ENCODE assay signal across 15 mouse cellular contexts in genomic region chr11:89932231-89932865, GRCm38 (mm10).
DNase-seq lines count a peak whose midpoint lies in the region; ATAC-seq and TF ChIP-seq lines count a peak whose summit lies in the region.
"Had no signal": no experiment of that assay in that cellular context is flagged by ENCODE, and none has a peak within 500 bp of the region (broad histone marks: within the 10 kb centered on the region; RNA-seq: fewer than 3 reads in every experiment).

No protein-coding gene starts in this region.

- H3K4me3 ChIP-seq in forebrain, postnatal 0 days (ENCODE audit: low read depth, low read length) = no peak overlapping the region
- no peak overlapping the region for H3K4me3 ChIP-seq in kidney, embryonic 16.5 days (ENCODE audit: low read length)
- H3K4me3 ChIP-seq: erythroblast, embryonic 14.5 days; heart, embryonic 10.5 days; stomach, embryonic 15.5 days had no signal

- 17% methylated on average over 8 of the region's 8 CpGs for WGBS in forebrain, postnatal 0 days
- 72% methylated on average over 8 of the region's 8 CpGs for WGBS in kidney, embryonic 16.5 days

- no peaks in the 10 kb centered on the region for H3K9me3 ChIP-seq in forebrain, postnatal 0 days (ENCODE audit: low read length)
- no peaks in the 10 kb centered on the region for H3K9me3 ChIP-seq in kidney, embryonic 16.5 days (ENCODE audit: low read length)
- H3K9me3 ChIP-seq: heart, embryonic 10.5 days; stomach, embryonic 15.5 days had no signal

- H3K36me3 ChIP-seq in forebrain, postnatal 0 days (ENCODE audit: insufficient read depth) = no peaks in the 10 kb centered on the region
- H3K36me3 ChIP-seq in kidney, embryonic 16.5 days (ENCODE audit: insufficient read depth, low read length) = no peaks in the 10 kb centered on the region
- H3K36me3 ChIP-seq: heart, embryonic 10.5 days; stomach, embryonic 15.5 days had no signal

- no peak for TF ChIP-seq CTCF in forebrain, postnatal 0 days (IDR thresholded peaks at IDR 0.05; ENCODE audit: low read depth)

- intact Hi-C loops in heart, postnatal 10 days (cut with DNase I) = no loop called here

- H3K4me2 ChIP-seq in forebrain, postnatal 0 days (ENCODE audit: low read depth) = no peak overlapping the region
- no peak overlapping the region for H3K4me2 ChIP-seq in kidney, embryonic 16.5 days (replicated peaks; ENCODE audit: low read depth, low read length)
- H3K4me2 ChIP-seq: stomach, embryonic 15.5 days had no signal

- H3K27me3 ChIP-seq in forebrain, postnatal 0 days (ENCODE audit: insufficient read depth, low read length) = peaks cover 4% of the 10 kb centered on the region; the same call in 1 of the 2 replicates
- no peaks in the 10 kb centered on the region for H3K27me3 ChIP-seq in kidney, embryonic 16.5 days (ENCODE audit: insufficient read depth, low read length)
- H3K27me3 ChIP-seq: stomach, embryonic 15.5 days had no signal

- no peak overlapping the region for H3K27ac ChIP-seq in forebrain, postnatal 0 days (ENCODE audit: low read depth, low read length)
- H3K27ac ChIP-seq in kidney, embryonic 16.5 days (ENCODE audit: low read length) = no peak overlapping the region
- H3K27ac ChIP-seq: heart, embryonic 10.5 days; stomach, embryonic 15.5 days had no signal

- H3K9ac ChIP-seq in forebrain, postnatal 0 days = no peak overlapping the region
- H3K9ac ChIP-seq in kidney, embryonic 16.5 days (replicated peaks; ENCODE audit: low read length) = no peak overlapping the region
- H3K9ac ChIP-seq: stomach, embryonic 15.5 days had no signal

- ATAC-seq in forebrain, postnatal 0 days = 0 out of 2 replicates have a peak, but pooled peaks have one; percentile 32
- no peak for ATAC-seq in kidney, embryonic 16.5 days (ENCODE audit: low FRiP score, low TSS enrichment)
- ATAC-seq: midbrain, embryonic 16.5 days had no signal

- peak; percentile 49 for DNase-seq in heart, adult 11 months
- DNase-seq in heart, postnatal 10 days = no peak
- DNase-seq in cerebellum, adult 8-10 months = peak; percentile 13
- DNase-seq in forebrain, postnatal 0 days = peak; percentile 37
- peak; percentile 28 for DNase-seq in retina, embryonic 14.5 days (ENCODE audit: low spot score)
- no peak for DNase-seq in adipocyte (ENCODE audit: low spot score)
- no peak for DNase-seq in adrenal gland, postnatal 36 days
- DNase-seq: adrenal gland, postnatal 10 days; kidney, postnatal 36 days; thymus, postnatal 4 days had no signal

- H3K4me1 ChIP-seq in forebrain, postnatal 0 days (ENCODE audit: insufficient read depth) = peaks cover 10% of the 10 kb centered on the region; the same call in 1 of the 2 replicates
- H3K4me1 ChIP-seq in kidney, embryonic 16.5 days (ENCODE audit: insufficient read depth, low read length) = no peaks in the 10 kb centered on the region
- H3K4me1 ChIP-seq: heart, embryonic 10.5 days; stomach, embryonic 15.5 days had no signal

Comparison
In these comparisons a context has a peak if more than half of its experiments do, and no peak if none do; other contexts are left out.
1. DNase-seq: peak in heart, adult 11 months (single experiment), cerebellum, adult 8-10 months (single experiment), forebrain, postnatal 0 days (single experiment) and retina, embryonic 14.5 days (single experiment); none in heart, postnatal 10 days (0 of 2), adipocyte (single experiment) and adrenal gland, postnatal 36 days (0 of 2).